Mouse (Mus musculus) mesoderm, embryonic 11.5 days (tissue): ENCODE measurements at regions not wholly inside any gene's neighbourhood (a gene's known extent, or its start where the extent isn't known, plus 50 kb on each side); places are given as distances from the start of the nearest gene placed in this dataset.
"Not testable (repeated sequence)": the region's sequence is repeated elsewhere in the genome, so short reads cannot be mapped to it uniquely, and the experiment has no call there.

ENCODE experiments used
- DNase-seq: peaks from one replicate; pipeline ENCODE4 v3.0.0-alpha.2; 2012; ENCODE audit warnings: low read depth, low spot score

DNA sequence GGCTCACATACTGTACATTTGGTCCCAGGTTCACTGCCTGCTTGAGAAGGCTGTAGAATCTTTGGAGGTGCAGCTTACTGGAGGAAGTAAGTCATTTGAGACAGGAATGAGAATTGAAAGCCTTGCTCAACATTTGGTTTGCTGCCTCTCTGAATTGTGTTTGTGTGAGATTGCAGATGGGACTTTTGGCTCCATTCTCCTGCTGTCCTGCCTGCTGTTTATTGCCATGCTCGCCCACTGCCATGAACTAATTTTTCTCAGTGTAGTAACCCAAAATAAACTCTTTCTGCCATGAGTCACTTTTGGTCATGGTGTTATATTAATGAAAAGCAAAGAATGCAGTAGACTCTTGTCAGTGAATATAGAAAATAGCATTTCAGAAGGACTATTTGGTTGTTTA lies 368.1 kb downstream of the Gm8797 start:
- DNase-seq = no peak

DNA sequence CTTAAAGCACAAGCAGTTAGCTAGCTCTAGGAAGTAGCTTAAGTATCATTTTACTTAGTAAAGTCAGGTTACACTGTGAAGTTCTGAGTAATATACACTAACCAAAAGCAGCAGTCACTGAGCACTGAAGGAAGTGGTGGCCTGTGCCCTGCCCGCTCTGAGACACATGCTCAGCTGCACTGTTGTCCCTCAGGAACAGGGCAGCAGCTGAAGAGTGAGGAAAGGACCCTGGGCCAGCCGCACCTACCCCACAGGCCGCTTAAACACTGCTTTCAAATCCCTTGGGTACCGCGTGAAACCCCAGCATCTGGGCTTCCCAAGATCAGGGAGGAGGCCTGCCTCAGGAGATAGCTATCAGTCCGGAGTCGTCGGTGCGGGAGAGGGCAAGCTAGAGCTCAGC lies 385.1 kb downstream of the Gm8797 start:
- DNase-seq = not testable (repeated sequence)

DNA sequence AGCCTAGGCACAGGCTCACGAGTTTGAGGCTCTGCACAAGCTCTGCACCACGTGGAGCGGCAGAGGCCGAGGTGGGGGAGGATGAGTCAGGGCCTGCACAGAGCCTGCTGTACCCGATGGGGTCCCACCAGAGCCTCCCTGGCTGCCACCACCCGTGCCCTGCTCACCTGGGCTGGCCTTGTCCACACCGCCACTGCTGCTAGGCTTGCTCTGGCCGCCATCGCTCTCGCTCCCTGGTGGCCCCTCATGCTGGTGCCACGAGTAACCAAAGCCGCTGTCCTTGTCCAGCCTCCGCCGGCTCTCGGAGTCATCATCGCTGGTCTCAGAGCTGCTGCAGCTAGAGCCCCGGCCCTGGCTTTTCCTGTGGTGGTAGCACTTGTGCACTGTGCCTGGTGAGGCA lies 386.8 kb downstream of the Gm8797 start:
- DNase-seq = no peak

DNA sequence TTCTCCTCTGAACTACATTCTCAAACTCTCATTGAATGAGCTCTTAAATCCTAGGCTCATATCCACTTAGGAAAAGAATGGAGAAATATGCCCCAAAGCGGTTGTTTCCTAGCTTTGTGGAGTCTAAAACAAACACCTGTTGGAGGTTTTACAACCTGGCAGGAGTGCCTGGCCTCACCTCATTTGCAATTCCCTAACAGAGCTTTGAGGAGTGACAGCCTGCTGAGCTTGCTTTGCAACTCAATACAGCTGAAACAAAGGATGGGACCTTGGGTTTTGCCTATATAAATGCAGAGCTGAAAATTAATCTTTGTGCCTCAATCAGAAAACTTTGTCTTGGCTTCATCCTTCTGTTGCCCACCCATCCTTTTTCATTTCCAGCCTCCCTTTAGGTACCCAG lies 423.2 kb downstream of the Gm8797 start:
- DNase-seq = no peak

DNA sequence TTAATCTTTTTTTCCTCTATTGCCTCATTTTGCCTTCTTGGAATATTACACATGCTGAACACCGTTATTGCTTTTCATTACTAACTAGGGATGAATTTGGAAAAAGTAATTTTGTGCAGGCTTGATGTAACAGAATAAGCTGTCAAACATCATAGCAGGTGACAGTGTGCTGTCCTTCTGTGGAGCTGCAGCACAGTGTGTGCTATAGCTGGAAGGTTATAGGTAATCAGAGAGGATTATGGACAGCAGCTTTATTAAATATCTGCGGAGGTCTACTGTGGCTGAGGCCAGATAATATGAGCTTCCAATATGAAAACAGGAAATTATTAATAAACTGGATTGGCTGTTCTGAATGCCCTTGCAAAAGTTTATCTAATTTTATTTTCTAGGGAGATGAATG lies 431.9 kb downstream of the Gm8797 start:
- no peak for DNase-seq

DNA sequence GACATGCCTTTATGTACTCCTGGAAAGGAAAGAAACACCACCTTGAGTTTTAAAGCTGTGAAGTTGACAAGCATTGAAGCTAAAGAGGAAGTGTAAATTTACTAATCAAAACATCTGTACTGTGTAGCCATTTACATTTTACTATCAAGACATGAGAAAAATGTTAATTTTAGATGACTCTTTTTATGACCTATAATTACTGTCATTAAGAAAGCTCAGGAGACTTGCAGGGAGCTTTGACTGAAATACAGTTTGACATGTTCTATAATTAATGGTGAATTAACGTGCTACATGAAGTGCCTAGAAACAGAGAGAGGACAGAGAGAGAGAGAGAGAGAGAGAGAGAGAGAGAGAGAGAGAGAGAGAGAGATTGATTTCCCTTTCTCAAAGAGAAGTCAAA lies 432.8 kb downstream of the Gm8797 start:
- no peak for DNase-seq

DNA sequence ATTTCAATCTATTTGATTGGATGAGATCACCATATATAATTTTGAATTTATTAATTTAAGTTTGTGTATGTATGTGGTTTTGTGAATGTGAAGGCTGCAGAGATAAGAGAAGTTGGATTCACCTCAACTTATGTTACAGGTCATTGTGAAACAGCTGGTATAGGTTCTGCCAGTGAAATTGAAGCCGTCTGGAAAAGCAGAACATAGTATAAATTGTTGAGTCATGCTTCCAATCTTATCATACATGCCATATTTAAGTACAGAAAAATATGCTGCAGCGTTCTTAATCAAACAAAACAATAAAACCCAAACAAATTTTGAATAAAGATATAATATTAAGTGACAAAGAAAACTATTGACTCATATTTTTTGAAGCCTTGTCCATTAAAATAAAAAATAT lies 415.6 kb downstream of the 1700008P02Rik start:
- DNase-seq = no peak

DNA sequence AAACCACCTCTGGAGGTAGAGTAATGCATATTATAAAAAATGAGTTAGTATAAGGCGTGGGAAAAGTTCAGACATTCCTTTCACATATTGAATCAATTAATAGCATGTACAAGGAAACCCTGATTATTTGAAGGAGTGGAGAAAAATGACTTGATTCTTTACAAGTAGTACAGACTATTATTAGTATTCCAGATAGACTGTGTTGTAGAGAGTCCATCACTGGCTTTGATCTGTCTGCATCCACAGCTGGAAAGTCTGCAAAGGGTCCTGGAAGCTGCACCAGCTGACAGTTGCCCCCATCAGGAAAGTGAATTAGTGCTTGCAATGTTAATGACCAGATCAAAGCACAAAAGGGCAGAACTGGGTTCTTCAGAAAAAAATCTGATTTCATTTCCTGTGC lies 391.6 kb downstream of the 1700008P02Rik start:
- peak; percentile 47 for DNase-seq
